Mouse (Mus musculus): ENCODE measurements around the gene Pde2a.

DNA sequence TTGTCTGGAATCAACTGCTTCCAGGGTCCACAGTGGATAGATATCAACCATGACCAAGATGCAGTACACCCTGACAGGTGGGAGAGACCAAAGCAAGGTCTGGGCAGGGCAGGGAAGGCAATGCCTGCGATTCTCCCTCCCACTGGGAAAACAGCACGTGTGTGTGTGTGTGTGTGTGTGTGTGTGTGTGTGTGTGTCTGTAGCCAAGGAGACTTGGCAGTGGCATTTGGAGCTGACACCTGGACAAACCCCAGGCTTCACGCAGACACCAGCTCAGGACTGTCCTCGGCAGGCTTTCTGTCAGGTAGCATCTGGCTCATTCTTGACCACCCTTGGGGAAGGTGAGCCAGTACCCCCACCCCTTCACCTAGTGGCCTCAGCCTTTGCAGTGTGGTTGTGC lies 58.4 kb downstream of the Pde2a start:
- TF ChIP-seq ETS1 (IDR thresholded peaks at IDR 0.05; ENCODE audit: low read depth, low read length) = no peak
- no peak for TF ChIP-seq GABPA (IDR thresholded peaks at IDR 0.05; ENCODE audit: low read depth, low read length)
- no peak for TF ChIP-seq UBTF (IDR thresholded peaks at IDR 0.05; ENCODE audit: borderline replicate concordance, insufficient read depth, low read depth, low read length)
- no peak for TF ChIP-seq CTCF (IDR thresholded peaks at IDR 0.05 in 2 of 3, conservative IDR thresholded peaks at IDR 0.05 in 1 of 3; ENCODE audit: control insufficient read depth in 1 of 3, insufficient read depth in 1 of 3, low read depth in 2 of 3, low read length in 3 of 3, poor library complexity in 1 of 3, severe bottlenecking in 1 of 3)
- no peak for TF ChIP-seq GATA1 (IDR thresholded peaks at IDR 0.05; ENCODE audit: low read depth, low read length)
- TF ChIP-seq POLR2AphosphoS2 (IDR thresholded peaks at IDR 0.05; ENCODE audit: low read length) = no peak
- TF ChIP-seq NRF1 (IDR thresholded peaks at IDR 0.05; ENCODE audit: insufficient read depth, low read depth, low read length, poor library complexity, severe bottlenecking) = no peak
- no peak for TF ChIP-seq E2F4 (IDR thresholded peaks at IDR 0.05; ENCODE audit: borderline replicate concordance, low read depth, low read length)
- no peak for TF ChIP-seq EP300 (IDR thresholded peaks at IDR 0.05; ENCODE audit: low read depth in 1 of 2, low read length in 2 of 2)
- no peak for TF ChIP-seq ZKSCAN1 (IDR thresholded peaks at IDR 0.05; ENCODE audit: low read depth, low read length)
- TF ChIP-seq JUND (IDR thresholded peaks at IDR 0.05; ENCODE audit: low read depth, low read length) = no peak
- TF ChIP-seq CHD2 (IDR thresholded peaks at IDR 0.05; ENCODE audit: low read length) = no peak
- no peak for TF ChIP-seq USF1 (IDR thresholded peaks at IDR 0.05; ENCODE audit: low read depth, low read length)
- no peak for TF ChIP-seq TCF12 (IDR thresholded peaks at IDR 0.05; ENCODE audit: low read depth, low read length)

Data from MEL (cell line).